Mouse (Mus musculus) brain, embryonic 14.5 days (tissue): ENCODE results near the gene Ylpm1.

ENCODE experiments used
- CTCF ChIP-seq: fragments of 200-500 bp; IDR thresholded peaks from 2 replicates; pipeline ENCODE4 v1.5.1; 2012; ENCODE audit warnings: inconsistent platforms, mild to moderate bottlenecking, moderate library complexity, borderline replicate concordance; ENCODE audit not compliant: insufficient read depth, insufficient read length; ENCODE audit errors: extremely low read depth
- POLR2A ChIP-seq: fragments of 200-500 bp; IDR thresholded peaks from 2 replicates; pipeline ENCODE4 v1.6.1; 2012; ENCODE audit warnings: mild to moderate bottlenecking, inconsistent platforms, borderline replicate concordance; ENCODE audit not compliant: poor library complexity, insufficient read depth, insufficient read length, severe bottlenecking; ENCODE audit errors: extremely low read depth

GRCm38 (mm10) chr12:84969656-84970427 is 26.3 kb upstream of the Ylpm1 start:
- TF ChIP-seq POLR2A (no peak), CTCF (no peak)
